Mouse (Mus musculus) 416B (cell line): Measurements from ENCODE around the gene Ntn4.

Source experiments
- DNase-seq: peaks from one replicate; pipeline ENCODE4 v3.0.0; 2011; ENCODE audit warnings: low read depth

Ntn4 gene

DNA sequence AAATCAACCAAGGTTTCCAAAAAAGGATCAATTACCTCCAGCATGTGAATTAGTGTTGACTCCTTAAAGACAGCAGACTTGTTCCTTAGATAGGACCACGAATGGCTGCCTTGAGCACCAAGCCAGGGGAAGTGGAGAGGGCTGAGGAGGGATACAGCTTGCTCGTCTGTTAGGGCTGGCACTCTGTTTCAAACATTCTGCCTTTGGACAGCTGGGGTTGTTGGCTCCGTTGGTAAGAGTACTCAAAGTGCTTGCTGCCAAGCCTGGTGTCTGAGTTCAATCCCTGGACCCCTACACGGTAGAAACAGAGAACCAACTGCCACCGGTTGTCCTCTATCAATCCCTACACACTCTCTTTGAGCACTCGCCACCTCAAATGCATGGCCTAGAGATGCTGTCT is 90.0 kb downstream of the Ntn4 start:
- no peak for DNase-seq

DNA sequence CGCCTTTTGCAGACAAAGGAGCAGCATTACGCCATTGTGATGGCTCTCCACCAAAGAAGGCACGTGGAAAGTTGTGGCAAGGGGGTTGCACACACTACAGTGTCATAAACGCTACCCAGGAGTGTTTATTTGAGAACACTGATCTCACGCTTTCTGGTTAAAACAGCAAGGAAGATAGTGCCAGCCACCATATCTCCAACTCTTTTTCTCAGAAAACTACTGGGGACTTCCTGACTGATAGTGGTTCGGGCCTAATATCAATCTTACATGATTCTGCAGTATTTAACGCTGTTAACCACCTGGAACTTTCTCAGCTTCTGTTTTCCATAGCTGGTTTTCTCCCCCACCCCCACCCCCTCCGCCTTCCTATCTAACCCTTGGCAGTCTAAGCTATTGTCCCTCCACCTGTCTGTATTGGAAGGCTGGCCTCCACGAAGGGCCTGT is 90.8 kb downstream of the Ntn4 start:
- no peak for DNase-seq

DNA sequence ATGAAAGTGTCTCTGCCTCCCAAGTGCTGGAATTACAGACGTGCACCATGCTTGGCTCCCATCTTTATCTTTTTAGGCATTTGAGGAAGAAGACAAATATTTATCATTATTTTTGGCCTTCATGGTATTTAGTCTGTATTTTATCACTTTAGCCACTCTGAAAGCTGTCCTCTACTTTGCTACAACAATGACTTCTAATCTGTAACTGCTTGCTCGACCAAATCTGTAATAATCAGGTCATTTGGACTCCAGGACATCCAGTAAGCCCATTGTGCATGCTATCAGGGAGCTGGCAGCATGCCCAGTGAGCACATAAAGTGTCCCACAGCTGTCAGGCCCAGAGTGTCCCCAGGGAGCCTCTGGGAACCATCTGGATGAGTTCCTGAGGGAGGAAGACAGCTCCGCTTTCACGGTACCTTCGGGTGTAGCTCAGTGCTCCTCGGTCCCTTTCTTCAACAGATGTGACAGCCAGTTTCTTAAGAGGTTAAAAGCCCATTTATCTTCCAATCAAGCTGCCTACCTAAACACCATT is 95.7 kb downstream of the Ntn4 start:
- no peak for DNase-seq

DNA sequence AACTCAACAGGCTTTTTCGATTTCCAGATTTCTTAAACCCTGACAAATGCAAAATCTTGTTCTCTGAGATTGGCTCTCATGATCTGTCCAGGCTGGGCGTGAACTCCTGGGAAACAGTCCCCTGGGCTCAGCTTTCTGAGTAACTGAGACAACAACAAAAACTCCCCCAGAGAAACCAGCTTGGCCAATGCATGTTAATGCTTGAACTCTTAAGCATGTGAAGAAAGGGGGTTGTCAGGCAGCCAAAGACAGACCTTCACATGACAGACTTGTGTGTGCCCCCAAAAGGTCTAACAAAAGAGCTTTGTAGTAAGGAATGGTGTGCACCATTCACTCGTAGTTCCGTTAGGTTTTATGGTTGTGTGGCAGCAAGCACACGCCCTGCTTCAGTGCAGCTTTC is 96.6 kb downstream of the Ntn4 start:
- no peak for DNase-seq

- DNase-seq: no peak
Observed at GRCm38 (mm10) chr10:93741446-93742096, 101.1 kb downstream of the Ntn4 start.

DNA sequence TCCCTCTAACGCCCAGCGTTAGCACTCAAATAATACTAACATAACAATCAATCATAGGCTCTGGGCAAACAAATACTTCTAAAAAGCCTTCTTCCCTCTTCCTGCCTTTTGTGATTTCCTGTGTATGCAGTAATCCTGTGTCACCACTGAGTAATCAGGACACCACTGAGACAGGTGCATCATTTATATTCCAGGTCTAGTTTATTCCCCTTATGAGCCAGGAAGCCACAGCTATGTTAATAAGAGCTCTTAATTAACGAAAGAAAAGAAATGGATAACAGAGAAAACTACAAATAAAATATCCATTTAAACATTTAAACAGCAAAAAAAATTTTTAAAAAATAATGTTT is 101.6 kb downstream of the Ntn4 start:
- no peak for DNase-seq

DNA sequence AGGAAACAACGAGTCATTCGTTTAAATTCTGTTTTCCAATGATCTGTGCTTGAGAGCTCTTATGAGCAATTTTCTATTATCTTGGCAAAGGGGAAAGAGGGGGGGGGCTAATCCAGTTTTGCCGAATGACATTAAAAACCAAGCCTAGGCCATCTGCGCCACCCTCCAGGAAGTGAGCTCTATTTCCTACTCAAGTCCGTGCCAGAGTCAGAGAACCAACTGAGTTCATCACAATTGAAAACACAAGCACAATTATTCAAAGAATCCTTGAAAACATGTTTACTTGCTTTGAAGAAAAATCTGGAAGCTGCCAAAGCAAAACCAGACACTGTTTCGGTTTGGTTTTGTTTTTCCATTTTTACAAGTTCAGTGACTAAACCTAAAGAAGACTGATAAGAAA is 102.1 kb downstream of the Ntn4 start:
- peak; percentile 26 for DNase-seq

DNA sequence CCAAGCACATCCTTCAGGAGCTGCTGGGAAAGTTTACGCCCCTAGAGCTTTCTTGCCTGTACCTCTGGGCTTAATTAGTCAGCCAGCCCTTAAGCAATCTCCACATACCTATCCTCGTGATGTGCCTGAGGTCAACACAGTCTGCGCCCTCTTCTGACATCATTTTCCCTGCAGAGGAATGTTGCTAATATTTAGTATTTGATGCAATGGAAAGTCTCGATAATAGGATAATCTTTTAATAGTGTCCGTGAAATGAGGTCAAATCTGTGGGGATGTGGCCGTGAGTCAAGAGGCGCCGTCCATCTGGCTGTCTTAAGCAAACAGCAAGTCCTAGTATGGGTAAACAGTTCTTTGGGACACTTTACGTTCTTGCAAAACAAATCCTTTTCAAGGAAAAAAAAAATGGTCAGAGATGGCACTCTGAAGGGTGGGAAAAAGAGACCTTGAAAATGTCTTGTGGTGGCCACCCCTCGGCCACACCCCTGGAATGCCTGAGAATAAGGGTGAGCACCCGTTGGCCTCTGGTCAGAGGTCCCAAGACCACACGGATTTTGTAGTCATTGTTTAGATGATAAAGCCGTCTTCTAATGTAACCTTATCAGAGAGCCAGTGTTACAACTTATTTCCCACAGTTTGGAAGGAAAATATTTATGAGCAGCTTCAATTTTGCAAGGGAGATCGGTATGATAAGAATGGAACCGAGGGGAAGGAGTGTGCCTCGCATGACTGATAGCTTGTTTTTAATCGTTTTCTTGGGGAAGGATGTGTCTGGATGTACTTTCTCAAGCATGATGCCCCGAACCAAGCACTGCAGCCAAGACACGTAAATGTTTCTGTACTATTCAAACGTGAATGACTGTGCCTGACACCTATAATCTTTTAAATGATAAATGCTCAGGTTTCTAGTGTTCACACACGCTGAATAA is 109.0 kb downstream of the Ntn4 start:
- DNase-seq: no peak

GRCm38 (mm10) chr10:93751302-93751701 is 110.8 kb downstream of the Ntn4 start:
- no peak for DNase-seq

DNA sequence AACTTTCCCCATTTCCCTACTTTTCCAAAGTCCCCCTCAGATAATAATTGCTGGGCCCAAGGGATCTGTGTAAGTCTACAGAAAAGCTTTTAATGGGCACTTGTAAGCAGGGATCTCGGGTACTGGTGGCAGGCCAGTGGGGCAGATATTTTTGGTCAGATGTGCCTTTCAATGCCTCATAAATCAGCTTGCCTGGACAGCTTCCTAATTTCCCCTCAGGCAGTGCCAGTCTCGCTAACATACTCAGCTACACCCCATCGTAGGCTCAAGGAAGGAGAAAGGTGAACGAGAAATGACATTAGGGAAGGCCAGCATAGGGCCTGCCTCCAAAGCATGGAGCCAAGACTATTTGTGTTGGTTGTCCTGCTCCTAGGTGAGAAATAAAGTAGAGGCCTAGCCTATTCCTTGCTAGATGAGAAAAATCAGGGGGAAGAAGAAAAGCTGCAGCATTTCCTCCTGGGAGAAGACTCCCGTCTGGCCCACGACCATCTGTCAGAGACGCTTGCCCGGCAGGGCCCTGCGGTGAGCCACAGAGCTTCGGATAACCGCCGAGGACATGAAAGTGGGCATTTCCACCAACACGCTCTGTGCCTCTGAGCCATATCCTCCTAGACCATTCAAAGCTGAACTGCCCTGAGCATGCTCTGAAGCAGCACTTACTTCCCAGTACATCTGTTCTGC is 113.4 kb downstream of the Ntn4 start:
- no peak for DNase-seq

- no peak for DNase-seq
Observed at GRCm38 (mm10) chr10:93756211-93756610, 115.7 kb downstream of the Ntn4 start.

DNA sequence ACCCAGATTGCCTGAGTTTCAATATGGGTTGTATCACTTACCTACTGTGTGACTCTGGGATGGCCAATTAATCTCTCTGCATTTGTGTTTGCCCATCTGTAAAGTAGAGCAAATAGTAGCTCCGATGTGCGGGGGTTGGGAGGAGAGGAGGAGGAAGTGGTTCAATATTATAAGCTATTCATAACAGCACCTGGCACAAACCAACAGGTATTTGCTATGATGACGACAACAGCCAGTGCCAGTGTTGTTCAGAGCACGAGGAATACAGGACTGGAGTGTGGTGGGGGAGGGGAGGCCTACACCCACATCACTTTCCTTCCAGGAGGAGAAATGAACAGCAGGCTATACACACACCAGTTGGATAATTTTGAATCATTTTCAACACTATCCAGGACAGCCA is 119.2 kb downstream of the Ntn4 start:
- no peak for DNase-seq

DNA sequence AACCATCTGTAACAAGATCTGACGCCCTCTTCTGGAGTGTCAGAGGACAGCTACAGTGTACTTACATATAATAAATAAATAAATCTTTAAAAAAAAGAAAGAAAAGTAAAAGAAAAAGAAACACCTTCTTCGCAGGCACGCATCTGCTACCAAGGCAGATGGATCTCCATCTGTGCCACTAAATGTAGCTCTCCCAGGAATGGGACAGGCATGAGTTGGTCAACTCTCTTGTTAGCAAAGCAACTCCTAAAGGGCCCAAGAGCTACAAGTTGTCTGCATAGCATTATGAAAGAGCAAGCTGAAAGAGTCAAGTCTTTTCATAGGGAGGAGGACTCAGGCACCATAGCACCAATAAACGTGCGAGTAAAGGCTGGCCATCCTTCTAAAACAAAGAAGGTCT is 119.9 kb downstream of the Ntn4 start:
- DNase-seq: no peak

- peak; percentile 63 for DNase-seq
Observed at GRCm38 (mm10) chr10:93763074-93763473, 122.6 kb downstream of the Ntn4 start.

DNA sequence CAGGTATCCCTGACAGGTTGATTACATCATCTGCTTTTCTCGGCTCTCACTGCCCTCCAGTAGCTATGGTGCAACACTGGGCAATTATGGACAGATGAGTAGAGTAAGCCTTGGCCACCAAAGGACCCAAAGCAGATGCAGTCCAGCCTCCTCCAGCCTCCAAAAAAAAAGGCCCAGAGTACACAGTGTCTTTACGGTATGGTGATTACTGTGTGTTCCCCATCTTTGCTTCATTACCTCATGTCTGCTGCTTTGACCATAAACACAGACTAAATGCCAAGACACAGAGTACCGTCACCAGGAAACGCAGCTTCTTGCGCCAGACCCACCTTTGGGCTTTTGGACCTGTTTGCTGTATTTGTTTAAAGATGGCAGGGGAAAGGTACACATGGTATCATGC is 125.7 kb downstream of the Ntn4 start:
- no peak for DNase-seq

- no peak for DNase-seq
Observed at GRCm38 (mm10) chr10:93767245-93767644, 126.8 kb downstream of the Ntn4 start.

GRCm38 (mm10) chr10:93768222-93768621 is 127.7 kb downstream of the Ntn4 start:
- DNase-seq: peak; percentile 8

GRCm38 (mm10) chr10:93771931-93772465 is 131.5 kb downstream of the Ntn4 start:
- no peak for DNase-seq

DNA sequence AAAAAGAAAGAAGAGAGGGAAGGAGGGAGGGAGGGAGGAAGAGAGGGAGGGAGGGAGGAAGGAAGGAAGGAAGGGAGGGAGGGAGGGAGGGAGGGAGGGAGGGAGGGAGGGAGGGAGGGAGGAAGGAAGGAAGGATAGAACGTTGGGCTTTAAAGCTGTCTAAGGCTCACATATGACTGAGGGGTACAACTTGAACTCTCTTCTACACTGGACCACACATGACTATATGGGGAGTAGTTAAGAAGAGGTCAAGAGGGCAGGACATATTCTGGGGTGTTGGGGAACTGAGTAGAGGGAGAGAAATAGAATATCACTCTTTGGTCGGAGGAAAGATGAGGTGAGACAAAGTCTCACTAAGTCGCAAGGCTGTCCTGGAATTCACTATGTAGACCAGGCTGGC is 132.0 kb downstream of the Ntn4 start:
- no peak for DNase-seq

DNA sequence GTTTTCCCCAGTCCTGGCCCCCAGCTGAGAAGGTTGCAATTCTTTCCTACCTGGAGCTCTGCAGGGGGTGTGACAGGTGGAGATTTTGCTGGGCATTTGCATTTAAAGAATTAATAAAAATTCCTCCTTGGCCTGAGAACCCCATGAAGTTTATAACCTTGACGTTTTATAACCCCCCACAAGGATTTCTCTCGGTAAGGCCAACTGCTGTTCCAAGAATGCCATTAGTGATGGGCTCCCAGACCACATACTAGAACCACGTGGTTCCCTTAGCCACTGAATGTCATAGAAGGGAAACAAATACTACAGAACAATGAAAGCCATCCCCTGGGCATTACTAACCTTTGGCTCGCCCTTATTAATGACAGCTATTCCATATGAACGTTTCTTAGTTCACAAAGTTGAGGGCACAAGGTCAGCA is 136.3 kb downstream of the Ntn4 start:
- no peak for DNase-seq

DNA sequence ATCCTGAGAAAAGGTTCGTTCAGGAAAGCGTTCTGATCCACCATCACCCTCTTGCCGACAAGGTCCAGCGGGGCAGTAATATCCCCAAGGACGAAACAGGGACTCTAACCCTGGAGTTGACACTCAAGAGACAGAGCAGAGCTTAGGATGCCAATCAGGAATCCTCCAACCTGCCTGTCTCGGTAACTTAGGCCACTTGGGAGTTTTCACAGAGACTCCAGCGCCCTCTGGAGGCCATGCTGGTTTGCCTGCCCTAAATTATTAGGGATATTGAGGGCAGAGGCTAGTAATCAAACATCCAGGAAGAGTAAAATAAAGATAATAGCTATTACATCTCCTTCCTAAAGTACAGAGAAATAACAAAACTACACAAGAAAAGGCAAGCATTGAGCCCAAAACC is 136.9 kb downstream of the Ntn4 start:
- peak; percentile 33 for DNase-seq

GRCm38 (mm10) chr10:93783216-93784013 is 142.9 kb downstream of the Ntn4 start:
- no peak for DNase-seq
